Mouse (Mus musculus) liver, adult 2 months (tissue): ENCODE results near the gene Iglon5. TPM values are rescaled to one million over a fixed set of nuclear protein-coding genes. Genes with fewer than 3 reads are reported as not detected.

Experiments used
- DNase-seq: peaks from one replicate; pipeline ENCODE4 v3.0.0-alpha.2; 2011; ENCODE audit warnings: low read depth, low spot score; ENCODE audit errors: extremely low read depth
- H3K27ac ChIP-seq: fragments of 200-500 bp; replicated peaks from 2 replicates; pipeline ENCODE4 v1.5.1; 2012; ENCODE audit warnings: low read depth, mild to moderate bottlenecking, control low read depth, inconsistent platforms, low read length; ENCODE audit not compliant: insufficient read depth
- H3K27me3 ChIP-seq: fragments of 200-500 bp; 2 replicates; pipeline ENCODE4 v1.6.1; 2012; ENCODE audit warnings: mild to moderate bottlenecking, moderate library complexity, low read length, inconsistent platforms; ENCODE audit not compliant: control insufficient read depth, insufficient read depth
- H3K36me3 ChIP-seq: fragments of 200-500 bp; 2 replicates; pipeline ENCODE4 v1.6.1; 2012; ENCODE audit warnings: low read length, inconsistent platforms; ENCODE audit not compliant: control insufficient read depth, insufficient read depth
- H3K4me1 ChIP-seq: fragments of 200-500 bp; 2 replicates; pipeline ENCODE4 v1.6.1; 2011; ENCODE audit warnings: low read length; ENCODE audit not compliant: control insufficient read depth, insufficient read depth
- H3K4me3 ChIP-seq: fragments of 200-500 bp; 2 replicates; pipeline ENCODE4 v1.5.1; 2011; ENCODE audit warnings: low read depth, mild to moderate bottlenecking, control low read depth, low read length, moderate library complexity; ENCODE audit not compliant: insufficient read depth
- H3K79me2 ChIP-seq: fragments of 200-500 bp; 2 replicates; pipeline ENCODE4 v1.6.1; 2012; ENCODE audit warnings: inconsistent platforms, mild to moderate bottlenecking, low read length, moderate library complexity; ENCODE audit not compliant: control insufficient read depth, insufficient read depth
- H3K9ac ChIP-seq: fragments of 200-500 bp; 2 replicates; pipeline ENCODE4 v1.6.1; 2012; ENCODE audit warnings: low read depth, mild to moderate bottlenecking, control low read depth, inconsistent platforms, low read length
- CTCF ChIP-seq: fragments of 200-500 bp; IDR thresholded peaks from 2 replicates; pipeline ENCODE4 v1.5.1; 2011; ENCODE audit warnings: low read depth, low read length, control low read depth
- POLR2A ChIP-seq: fragments of 200-500 bp; IDR thresholded peaks from 2 replicates; pipeline ENCODE4 v1.6.1; 2011; ENCODE audit warnings: low read length, control low read depth; ENCODE audit not compliant: insufficient read depth; ENCODE audit errors: extremely low read depth
- WGBS: fragments of 180-500 bp; shearing (Covaris S2); methylation state at CpG from one replicate; pipeline ENCODE4 v1.1.7; 2018; 5-methylcytosine and 5-hydroxymethylcytosine counted together
- polyA plus RNA-seq: library from polyadenylated mRNA; depleted of rRNA; stranded (reverse); fragments of >200 nt; gene quantifications from 2 replicates; pipeline ENCODE4 v1.2.3, GENCODE M21; 2012
- total RNA-seq: library from RNA; depleted of rRNA; stranded (reverse); fragments of >200 nt; gene quantifications from 2 replicates; pipeline ENCODE4 v1.2.3, GENCODE M21; 2014

Iglon5 gene
- total and polyA plus RNA-seq, 2 experiments = 0.18 to 0.81 TPM

- Histone ChIP-seq H3K36me3 (no peaks in the 10 kb centered on the region), H3K4me1 (peaks cover 8% of the 10 kb centered on the region), H3K9ac (no peak overlapping the region), H3K27me3 (no peaks in the 10 kb centered on the region), H3K79me2 (peaks cover 19% of the 10 kb centered on the region; the same call in 1 of the 2 replicates), H3K4me3 (no peak overlapping the region), H3K27ac (no peak overlapping the region)
- TF ChIP-seq POLR2A = no peak
- TF ChIP-seq CTCF = no peak
- 52% methylated on average over 3 of the region's 3 CpGs for WGBS
- DNase-seq = no peak
These were observed 48.8 kb downstream of the Iglon5 start for GRCm38 (mm10) chr7:43441071-43441470.

- no peak for TF ChIP-seq POLR2A
- TF ChIP-seq CTCF = no peak
- no peak within 1 kb of the TSS for H3K27ac ChIP-seq
- peaks cover 13% of the 10 kb centered on the region; the same call in 1 of the 2 replicates for H3K79me2 ChIP-seq
- no peaks in the 10 kb centered on the region for H3K27me3 ChIP-seq
- peaks cover 4% of the 10 kb centered on the region for H3K4me1 ChIP-seq
- DNase-seq = no peak
- 66% methylated on average over 6 of the region's 6 CpGs for WGBS
- H3K4me3 ChIP-seq = no peak within 1 kb of the TSS
- H3K9ac ChIP-seq = no peak within 1 kb of the TSS
- H3K36me3 ChIP-seq = no peaks in the 10 kb centered on the region
These were observed 49.4 kb downstream of the Iglon5 start, which contains the start of gene Cldnd2 for GRCm38 (mm10) chr7:43440482-43440881. Cldnd2 (plus strand) TSS chr7:43440782.

GRCm38 (mm10) chr7:43438611-43439010 is 51.3 kb downstream of the Iglon5 start:
- Histone ChIP-seq H3K27me3 (no peaks in the 10 kb centered on the region), H3K27ac (no peak overlapping the region), H3K4me1 (peaks cover 3% of the 10 kb centered on the region; the same call in 1 of the 2 replicates), H3K4me3 (no peak overlapping the region), H3K9ac (no peak overlapping the region), H3K79me2 (no peaks in the 10 kb centered on the region), H3K36me3 (no peaks in the 10 kb centered on the region)
- whole genome bisulfite sequencing = 90% methylated on average over 4 of the region's 4 CpGs
- no peak for DNase-seq
- TF ChIP-seq POLR2A (no peak), CTCF (no peak)

- no peak within 1 kb of the TSS for H3K27ac ChIP-seq
- WGBS = 79% methylated on average over 10 of the region's 10 CpGs
These were observed 53.3 kb downstream of the Iglon5 start, which contains the start of gene Nkg7 for GRCm38 (mm10) chr7:43436341-43437255. Nkg7 (plus strand) TSS chr7:43437073.

GRCm38 (mm10) chr7:43434676-43435075 is 55.2 kb downstream of the Iglon5 start:
- Histone ChIP-seq H3K36me3 (no peaks in the 10 kb centered on the region), H3K79me2 (no peaks in the 10 kb centered on the region), H3K27ac (no peak overlapping the region), H3K27me3 (no peaks in the 10 kb centered on the region), H3K4me3 (no peak overlapping the region), H3K4me1 (no peaks in the 10 kb centered on the region), H3K9ac (no peak overlapping the region)
- TF ChIP-seq POLR2A (no peak), CTCF (no peak)
- DNase-seq = no peak
- WGBS = 91% methylated on average over 5 of the region's 5 CpGs

More at GRCm38 (mm10) chr7:43436341-43437255, 53.3 kb downstream of the Iglon5 start, which contains the start of gene Nkg7:
- Histone ChIP-seq H3K9ac (no peak within 1 kb of the TSS), H3K4me1 (no peaks in the 10 kb centered on the region), H3K79me2 (no peaks in the 10 kb centered on the region), H3K4me3 (no peak within 1 kb of the TSS), H3K27me3 (no peaks in the 10 kb centered on the region), H3K36me3 (no peaks in the 10 kb centered on the region)
- no peak for DNase-seq
- no peak for TF ChIP-seq POLR2A
- no peak for TF ChIP-seq CTCF
